Mouse (Mus musculus): ENCODE measurements at regions not wholly inside any gene's neighbourhood (a gene's known extent, or its start where the extent isn't known, plus 50 kb on each side); places are given as distances from the start of the nearest gene placed in this dataset.

DNA sequence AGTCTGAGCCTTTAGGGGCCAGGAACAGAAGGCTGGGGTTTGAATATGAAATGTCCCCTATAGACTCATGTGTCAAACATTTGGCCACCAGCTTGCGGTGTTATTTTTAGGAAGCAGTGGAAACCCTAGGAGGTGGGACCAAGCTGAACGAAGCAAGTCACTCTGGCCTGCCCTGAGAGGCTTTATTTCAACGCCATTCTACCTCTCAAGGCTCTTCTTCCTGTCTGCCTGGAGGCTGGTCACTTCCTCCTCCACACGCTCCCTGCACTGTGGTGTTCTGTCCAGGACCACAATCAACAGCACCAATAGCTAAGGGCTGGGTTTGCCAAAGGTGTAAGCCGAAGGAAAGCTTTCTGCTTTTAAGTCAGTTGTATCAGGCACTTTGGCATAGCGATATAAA is 105.2 kb upstream of the Efna5 start:
- TF ChIP-seq CTCF (IDR thresholded peaks at IDR 0.05; ENCODE audit: borderline replicate concordance, extremely low read depth, insufficient read depth, insufficient read length) = no peak
- TF ChIP-seq POLR2A (IDR thresholded peaks at IDR 0.05; ENCODE audit: borderline replicate concordance, extremely low read depth, insufficient read depth, insufficient read length, poor library complexity, severe bottlenecking) = no peak
